In the genomic region with DNA sequence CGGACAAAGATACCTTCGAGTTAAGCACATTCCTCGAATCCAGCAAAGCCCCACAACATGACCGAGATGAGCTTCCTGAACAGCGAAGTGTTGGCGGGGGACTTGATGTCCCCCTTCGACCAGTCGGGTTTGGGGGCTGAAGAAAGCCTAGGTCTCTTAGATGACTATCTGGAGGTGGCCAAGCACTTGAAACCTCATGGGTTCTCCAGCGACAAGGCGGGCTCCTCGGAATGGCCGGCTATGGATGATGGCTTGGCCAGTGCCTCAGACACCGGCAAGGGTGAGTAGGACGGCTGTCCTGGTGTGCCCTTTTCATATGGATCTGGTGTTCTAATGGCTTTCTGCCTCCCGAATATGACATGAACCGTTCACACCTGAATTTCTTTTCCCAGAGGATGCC, we compare ENCODE assay signal across 9 mouse cellular contexts. TPM values are rescaled to one million over a fixed set of nuclear protein-coding genes. Genes with fewer than 3 reads are reported as not detected.
DNase-seq lines count a peak whose midpoint lies in the region; ATAC-seq lines count a peak whose summit lies in the region.
"Had no signal": no experiment of that assay in that cellular context is flagged by ENCODE, and none has a peak within 500 bp of the region (broad histone marks: within the 10 kb centered on the region; RNA-seq: fewer than 3 reads in every experiment).

No protein-coding gene starts in this region.

- H3K36me3 ChIP-seq in limb, embryonic 11.5 days (ENCODE audit: control insufficient read depth, insufficient read depth, low read length), result peaks cover 25% of the 10 kb centered on the region; the same call in 1 of the 2 replicates
- H3K36me3 ChIP-seq in neural tube, embryonic 12.5 days, result peaks cover 43% of the 10 kb centered on the region

- H3K4me3 ChIP-seq in limb, embryonic 11.5 days (ENCODE audit: low read depth, low read length), result peak overlapping the region; percentile 100
- H3K4me3 ChIP-seq in neural tube, embryonic 12.5 days, result peak overlapping the region; percentile 100

- H3K9ac ChIP-seq in limb, embryonic 11.5 days (ENCODE audit: low read length), result peak overlapping the region; percentile 99
- H3K9ac ChIP-seq in neural tube, embryonic 12.5 days, result peak overlapping the region; percentile 100

- DNase-seq in cerebellum, postnatal 14 days, result peak; percentile 46 to 48
- DNase-seq in cerebellum, postnatal 36 days, result no peak
- peak; percentile 8 for DNase-seq in thymus, postnatal 25 days
- no peak for DNase-seq in thymus, postnatal 36 days
- DNase-seq in limb, embryonic 11.5 days (ENCODE audit: low spot score), result no peak

- H3K9me3 ChIP-seq in limb, embryonic 11.5 days (ENCODE audit: control insufficient read depth, low read length), result no peaks in the 10 kb centered on the region
- H3K9me3 ChIP-seq in neural tube, embryonic 12.5 days, result no peaks in the 10 kb centered on the region

- H3K4me1 ChIP-seq in limb, embryonic 11.5 days (ENCODE audit: control insufficient read depth, insufficient read depth, low read length), result peaks cover 27% of the 10 kb centered on the region
- peaks cover 33% of the 10 kb centered on the region for H3K4me1 ChIP-seq in neural tube, embryonic 12.5 days

- ATAC-seq in limb, embryonic 11.5 days (ENCODE audit: insufficient number of reproducible peaks, low FRiP score, low TSS enrichment, low read depth), result no peak
- ATAC-seq in neural tube, embryonic 12.5 days (ENCODE audit: low FRiP score, low read depth), result no peak
- no peak for ATAC-seq in frontal cortex, adult (ENCODE audit: low TSS enrichment)
- no peak for ATAC-seq in granulocyte monocyte progenitor cell, adult 5-6 weeks (replicated peaks; ENCODE audit: poor library complexity, severe bottlenecking)

- H3K27me3 ChIP-seq in limb, embryonic 11.5 days (ENCODE audit: control insufficient read depth, insufficient read depth, low read length), result no peaks in the 10 kb centered on the region
- no peaks in the 10 kb centered on the region for H3K27me3 ChIP-seq in neural tube, embryonic 12.5 days (replicated peaks)

- H3K27ac ChIP-seq in limb, embryonic 11.5 days (replicated peaks; ENCODE audit: low read depth, low read length), result peak overlapping the region; percentile 94
- H3K27ac ChIP-seq in neural tube, embryonic 12.5 days, result peak overlapping the region; percentile 95; the same call in 1 of the 2 replicates

- peak overlapping the region; percentile 84 for H3K4me2 ChIP-seq in limb, embryonic 11.5 days (ENCODE audit: low read depth, severe bottlenecking)
- peak overlapping the region; percentile 98 for H3K4me2 ChIP-seq in neural tube, embryonic 12.5 days (replicated peaks)

- WGBS in limb, embryonic 11.5 days, result 11% methylated on average over 16 of the region's 16 CpGs
- WGBS in neural tube, embryonic 12.5 days, result 15% methylated on average over 16 of the region's 16 CpGs

RNA-seq across cellular contexts. Expression of gene Atf4, which starts 1.3 kb away (rescaled TPM):
- polyA plus RNA-seq in limb, embryonic 11.5 days (2014; fragmentation: Nextera tagmentation; extraction: Ambion mirVana), result 110 and 125 TPM in 2 replicates
- 111 and 123 TPM in 2 replicates for polyA plus RNA-seq in neural tube, embryonic 12.5 days (2016; fragmentation: Nextera tagmentation; extraction: Ambion mirVana)
- 195 and 214 TPM in 2 replicates for total RNA-seq in granulocyte monocyte progenitor cell, adult 5-6 weeks (2014; fragmentation: Nextera tagmentation)
- total RNA-seq in granulocyte monocyte progenitor cell, adult 5-6 weeks (2017), result 361 and 380 TPM in 2 replicates

RNA-seq across cellular contexts. Expression of gene Rps19bp1, which starts 7.9 kb away (rescaled TPM):
- polyA plus RNA-seq in limb, embryonic 11.5 days (2014; fragmentation: Nextera tagmentation; extraction: Ambion mirVana), result 74.7 and 79.0 TPM in 2 replicates
- 63.9 and 65.0 TPM in 2 replicates for polyA plus RNA-seq in neural tube, embryonic 12.5 days (2016; fragmentation: Nextera tagmentation; extraction: Ambion mirVana)
- 34.9 and 40.9 TPM in 2 replicates for total RNA-seq in granulocyte monocyte progenitor cell, adult 5-6 weeks (2014; fragmentation: Nextera tagmentation)
- total RNA-seq in granulocyte monocyte progenitor cell, adult 5-6 weeks (2017), result 32.7 and 40.0 TPM in 2 replicates

RNA-seq across cellular contexts. Expression of gene AC140267.1, which starts 20.6 kb away (rescaled TPM):
- polyA plus RNA-seq in limb, embryonic 11.5 days (2014; fragmentation: Nextera tagmentation; extraction: Ambion mirVana), result not detected in 2 replicates
- 9.5 TPM in 1 of 2 replicates, not detected in the other for polyA plus RNA-seq in neural tube, embryonic 12.5 days (2016; fragmentation: Nextera tagmentation; extraction: Ambion mirVana)
- total RNA-seq in granulocyte monocyte progenitor cell, adult 5-6 weeks (2014; fragmentation: Nextera tagmentation), result 39.4 TPM in 1 of 2 replicates, not detected in the other
- total RNA-seq in granulocyte monocyte progenitor cell, adult 5-6 weeks (2017), result not detected in 2 replicates
- polyA plus RNA-seq: frontal cortex, adult 2 months had no signal

RNA-seq across cellular contexts. Expression of gene Mief1, which starts 22.4 kb away (rescaled TPM):
- polyA plus RNA-seq in limb, embryonic 11.5 days (2014; fragmentation: Nextera tagmentation; extraction: Ambion mirVana), result 33.8 and 36.7 TPM in 2 replicates
- polyA plus RNA-seq in neural tube, embryonic 12.5 days (2016; fragmentation: Nextera tagmentation; extraction: Ambion mirVana), result 42.1 and 46.0 TPM in 2 replicates
- 20.3 and 31.4 TPM in 2 replicates for total RNA-seq in granulocyte monocyte progenitor cell, adult 5-6 weeks (2014; fragmentation: Nextera tagmentation)
- total RNA-seq in granulocyte monocyte progenitor cell, adult 5-6 weeks (2017), result 19.2 and 20.8 TPM in 2 replicates

RNA-seq across cellular contexts. Expression of gene Cacna1i, which starts 30.8 kb away (rescaled TPM):
- polyA plus RNA-seq in limb, embryonic 11.5 days (2014; fragmentation: Nextera tagmentation; extraction: Ambion mirVana), result 0.01 TPM in 1 of 2 replicates, not detected in the other
- 0.11 and 0.25 TPM in 2 replicates for polyA plus RNA-seq in neural tube, embryonic 12.5 days (2016; fragmentation: Nextera tagmentation; extraction: Ambion mirVana)
- total RNA-seq in granulocyte monocyte progenitor cell, adult 5-6 weeks (2014; fragmentation: Nextera tagmentation), result not detected in 2 replicates
- not detected in 2 replicates for total RNA-seq in granulocyte monocyte progenitor cell, adult 5-6 weeks (2017)

Comparison
In these comparisons a context has a peak if more than half of its experiments do, and no peak if none do; other contexts are left out.
1. DNase-seq: peak in cerebellum, postnatal 14 days (2 of 2) and thymus, postnatal 25 days (single experiment); none in cerebellum, postnatal 36 days (0 of 2), thymus, postnatal 36 days (0 of 2) and limb, embryonic 11.5 days (single experiment).